Mouse (Mus musculus): ENCODE data around the gene Smap1. TPM values are rescaled to one million over a fixed set of nuclear protein-coding genes. Genes with fewer than 3 reads are reported as not detected.

The Smap1 gene
- polyA plus RNA-seq (2014; fragmentation: Illumina TruSeq; extraction: RNeasy Lipid Tissue Mini Kit (QIAGEN cat#74804); ENCODE audit: insufficient read depth, low read depth, low replicate concordance) = 30.6 TPM

GRCm38 (mm10) chr1:23921711-23922529, at the start of gene Smap1:
Gene Smap1, minus strand, starts transcription at chr1:23922317.

Other genes with a start within 250 kb of the Smap1 start
- not detected for gene B3gat2, start 160.6 kb downstream of the Smap1 start, polyA plus RNA-seq (2014; fragmentation: Illumina TruSeq; extraction: RNeasy Lipid Tissue Mini Kit (QIAGEN cat#74804); ENCODE audit: insufficient read depth, low read depth, low replicate concordance)
- gene Sdhaf4, start 83.3 kb upstream of the Smap1 start, polyA plus RNA-seq (2014; fragmentation: Illumina TruSeq; extraction: RNeasy Lipid Tissue Mini Kit (QIAGEN cat#74804); ENCODE audit: insufficient read depth, low read depth, low replicate concordance) = 38.4 TPM
- gene Fam135a, start 178.0 kb upstream of the Smap1 start, polyA plus RNA-seq (2014; fragmentation: Illumina TruSeq; extraction: RNeasy Lipid Tissue Mini Kit (QIAGEN cat#74804); ENCODE audit: insufficient read depth, low read depth, low replicate concordance) = 6.9 TPM